Mouse (Mus musculus) heart, embryonic 11.5 days (tissue): ENCODE data around the gene Tmed8. TPM values are rescaled to one million over a fixed set of nuclear protein-coding genes. Genes with fewer than 3 reads are reported as not detected.

Experiments
- ATAC-seq: fragments of 200-750 bp; cut with Nextera tagmentation; replicated peaks from 2 replicates; pipeline ENCODE4 v1.8.0; 2017; ENCODE audit warnings: moderate library complexity; ENCODE audit not compliant: insufficient number of reproducible peaks, low FRiP score, low TSS enrichment
- H3K27ac ChIP-seq: fragments of 300-500 bp; sonication (generic); 2 replicates; pipeline ENCODE4 v1.5.1; 2014; ENCODE audit warnings: mild to moderate bottlenecking, low read depth, low read length
- H3K27me3 ChIP-seq: fragments of 300-500 bp; sonication (generic); 2 replicates; pipeline ENCODE4 v1.6.1; 2014; ENCODE audit warnings: mild to moderate bottlenecking, low read length, mixed read lengths; ENCODE audit not compliant: control insufficient read depth, insufficient read depth
- H3K36me3 ChIP-seq: fragments of 300-500 bp; sonication (generic); 2 replicates; pipeline ENCODE4 v1.6.1; 2014; ENCODE audit warnings: mild to moderate bottlenecking, low read length, moderate library complexity, mixed read lengths; ENCODE audit not compliant: control insufficient read depth, insufficient read depth
- H3K4me1 ChIP-seq: fragments of 300-500 bp; sonication (generic); 2 replicates; pipeline ENCODE4 v1.6.1; 2014; ENCODE audit warnings: low read length; ENCODE audit not compliant: control insufficient read depth, insufficient read depth
- H3K4me2 ChIP-seq: fragments of 300-500 bp; sonication (generic); 2 replicates; pipeline ENCODE4 v1.6.1; 2014; ENCODE audit warnings: mild to moderate bottlenecking, moderate library complexity
- H3K4me3 ChIP-seq: fragments of 300-500 bp; sonication (generic); 2 replicates; pipeline ENCODE4 v1.5.1; 2014; ENCODE audit warnings: low read depth, low read length
- H3K9ac ChIP-seq: fragments of 300-500 bp; sonication (generic); 2 replicates; pipeline ENCODE4 v1.6.1; 2014; ENCODE audit warnings: mild to moderate bottlenecking, low read depth, low read length, moderate library complexity
- H3K9me3 ChIP-seq: fragments of 300-500 bp; sonication (generic); replicated peaks from 2 replicates; pipeline ENCODE4 v1.6.1; 2016; ENCODE audit warnings: low read length; ENCODE audit not compliant: control insufficient read depth
- WGBS: fragments of 180-500 bp; shearing (Covaris S2); extraction: QIAGEN DNeasy Blood & Tissue Kit; methylation state at CpG from one replicate; pipeline ENCODE4 v1.1.7; 2014; ENCODE audit not compliant: insufficient replicate concordance; 5-methylcytosine and 5-hydroxymethylcytosine counted together
- polyA plus RNA-seq: library from polyadenylated mRNA; unstranded; fragments of >200 nt; fragmentation: Nextera tagmentation; extraction: Ambion mirVana; gene quantifications from 2 replicates; pipeline ENCODE4 v1.2.1, GENCODE M21; 2014

Tmed8 gene
- polyA plus RNA-seq, 1 experiment from 2014 or later, result 2.1 TPM

DNA sequence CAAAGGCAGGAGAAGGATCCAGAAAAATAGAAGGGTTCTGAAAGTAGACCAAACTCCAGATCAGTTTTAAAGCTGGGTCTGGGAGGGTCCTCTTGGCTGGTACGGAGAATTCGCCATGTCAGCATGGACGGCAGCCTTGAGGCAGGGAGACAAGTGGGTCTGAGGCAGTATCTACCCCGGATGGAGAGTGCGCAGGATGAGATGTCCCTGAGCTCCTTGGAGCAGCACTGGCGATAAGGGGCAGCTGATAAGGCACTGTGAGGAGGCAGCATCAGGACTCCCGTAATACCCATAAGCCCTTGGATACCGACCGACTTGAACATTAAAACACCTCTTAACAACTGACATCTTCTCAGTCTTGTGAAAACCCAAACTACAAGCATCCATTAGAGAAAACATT, 67.5 kb downstream of the Tmed8 start:
- ATAC-seq, result no peak
- Histone ChIP-seq H3K36me3 (no peaks in the 10 kb centered on the region; the same call in 1 of the 2 replicates), H3K9me3 (no peaks in the 10 kb centered on the region), H3K27me3 (no peaks in the 10 kb centered on the region), H3K4me2 (no peak overlapping the region), H3K4me1 (peaks cover 10% of the 10 kb centered on the region; the same call in 1 of the 2 replicates), H3K27ac (no peak overlapping the region), H3K9ac (no peak overlapping the region), H3K4me3 (no peak overlapping the region)
- 52% methylated on average over 9 of the region's 9 CpGs for WGBS

DNA sequence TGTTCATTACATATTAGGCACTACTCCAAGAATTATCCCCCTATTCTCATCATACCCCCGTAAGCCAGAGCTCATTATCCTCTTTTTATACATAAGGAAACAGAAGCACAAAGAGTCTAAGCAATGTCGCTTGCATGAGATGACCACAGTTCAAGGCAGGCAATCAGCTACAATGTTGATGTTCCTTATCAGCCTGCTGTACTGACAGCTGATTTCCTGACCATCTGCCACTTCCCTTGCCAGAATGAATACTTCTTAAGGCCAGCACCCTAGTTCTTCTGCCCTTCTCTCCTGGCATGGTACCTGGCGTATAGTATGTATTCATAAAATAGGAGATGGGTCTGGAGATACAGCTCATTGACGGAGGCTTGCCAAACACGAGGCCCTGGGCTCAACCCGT, 68.0 kb downstream of the Tmed8 start:
- ATAC-seq, result no peak
- H3K36me3 ChIP-seq, result no peaks in the 10 kb centered on the region; the same call in 1 of the 2 replicates

DNA sequence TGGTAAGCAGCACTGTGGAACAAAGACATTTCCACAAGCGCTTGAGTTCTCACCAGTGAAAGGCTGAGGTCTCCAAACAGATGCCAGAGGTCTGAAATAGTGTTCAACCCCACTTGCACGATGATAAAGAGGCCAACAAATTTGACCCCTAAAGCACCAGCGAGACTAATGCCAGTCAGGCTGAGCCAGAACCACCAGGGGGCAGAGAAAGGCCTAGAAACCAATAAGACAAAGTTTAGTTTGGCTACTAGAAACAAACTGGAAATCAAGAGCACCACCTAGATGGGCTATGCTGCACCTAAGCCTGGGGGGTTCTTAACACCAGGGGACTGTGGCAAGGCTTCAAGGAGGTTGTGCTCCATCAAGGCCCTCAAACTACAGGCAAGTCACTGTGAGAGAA, 68.6 kb downstream of the Tmed8 start:
- no peak for ATAC-seq
- H3K9me3 ChIP-seq, result no peaks in the 10 kb centered on the region
- no peak overlapping the region for H3K27ac ChIP-seq
- H3K36me3 ChIP-seq, result no peaks in the 10 kb centered on the region; the same call in 1 of the 2 replicates
- no peaks in the 10 kb centered on the region for H3K27me3 ChIP-seq
- no peak overlapping the region for H3K4me2 ChIP-seq
- WGBS, result 47% methylated on average over 3 of the region's 3 CpGs
- no peak overlapping the region for H3K4me3 ChIP-seq
- peaks cover 10% of the 10 kb centered on the region; the same call in 1 of the 2 replicates for H3K4me1 ChIP-seq
- H3K9ac ChIP-seq, result no peak overlapping the region

More for the DNA sequence above, 68.0 kb downstream of the Tmed8 start:
- H3K4me3 ChIP-seq, result no peak overlapping the region
- H3K27ac ChIP-seq, result no peak overlapping the region
- peaks cover 10% of the 10 kb centered on the region; the same call in 1 of the 2 replicates for H3K4me1 ChIP-seq
- WGBS, result 77% methylated on average over 6 of the region's 6 CpGs
- H3K9ac ChIP-seq, result no peak overlapping the region
- no peaks in the 10 kb centered on the region for H3K9me3 ChIP-seq
- H3K4me2 ChIP-seq, result no peak overlapping the region
- H3K27me3 ChIP-seq, result no peaks in the 10 kb centered on the region

DNA sequence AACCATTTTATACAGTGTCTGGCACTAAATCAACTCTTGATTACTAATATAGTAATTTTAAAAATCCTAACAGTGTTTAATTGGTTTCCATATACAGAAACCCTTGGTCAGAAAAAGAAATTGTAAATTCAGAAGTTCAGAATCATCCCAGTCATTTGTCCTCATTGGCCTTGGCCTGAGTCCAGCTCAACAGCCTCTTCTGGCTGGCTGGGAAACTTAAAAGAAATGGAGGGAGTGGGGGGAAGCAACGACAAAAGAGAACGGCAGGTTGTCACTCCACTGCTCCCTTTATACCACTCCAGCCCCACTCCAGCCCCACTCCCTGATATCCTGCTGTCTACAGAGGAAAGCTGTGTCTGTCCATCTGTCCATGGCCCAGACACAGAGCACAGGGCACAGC, 69.1 kb downstream of the Tmed8 start:
- Histone ChIP-seq H3K4me2 (no peak overlapping the region), H3K27me3 (no peaks in the 10 kb centered on the region), H3K4me1 (peaks cover 10% of the 10 kb centered on the region; the same call in 1 of the 2 replicates), H3K27ac (no peak overlapping the region), H3K4me3 (no peak overlapping the region), H3K9me3 (no peaks in the 10 kb centered on the region), H3K9ac (no peak overlapping the region), H3K36me3 (no peaks in the 10 kb centered on the region; the same call in 1 of the 2 replicates)
- no peak for ATAC-seq
- WGBS, result 92% methylated on average over 2 of the region's 2 CpGs

DNA sequence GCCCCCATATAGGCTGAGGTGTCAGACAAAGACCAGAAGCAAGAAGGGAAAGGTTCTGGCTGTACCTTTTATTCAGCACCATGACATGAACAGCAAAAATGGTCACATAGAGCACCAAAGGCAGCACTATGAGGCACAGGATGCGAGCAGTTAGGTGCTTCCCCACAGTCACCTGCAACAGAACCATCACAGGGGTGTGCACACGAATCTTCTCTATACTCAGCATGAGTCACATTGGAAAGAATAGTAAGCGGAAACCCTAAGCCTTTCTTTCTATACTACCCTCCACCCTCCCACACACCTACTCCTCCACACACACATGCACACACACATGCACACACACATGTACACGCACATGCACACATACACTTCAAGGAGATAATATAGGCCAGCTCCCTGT, 70.0 kb downstream of the Tmed8 start:
- no peaks in the 10 kb centered on the region for H3K9me3 ChIP-seq
- 84% methylated on average over 4 of the region's 4 CpGs for WGBS
- peaks cover 10% of the 10 kb centered on the region; the same call in 1 of the 2 replicates for H3K4me1 ChIP-seq
- H3K4me3 ChIP-seq, result no peak overlapping the region
- H3K36me3 ChIP-seq, result no peaks in the 10 kb centered on the region; the same call in 1 of the 2 replicates
- H3K27me3 ChIP-seq, result no peaks in the 10 kb centered on the region
- H3K9ac ChIP-seq, result no peak overlapping the region
- no peak overlapping the region for H3K27ac ChIP-seq
- H3K4me2 ChIP-seq, result no peak overlapping the region
- no peak for ATAC-seq

DNA sequence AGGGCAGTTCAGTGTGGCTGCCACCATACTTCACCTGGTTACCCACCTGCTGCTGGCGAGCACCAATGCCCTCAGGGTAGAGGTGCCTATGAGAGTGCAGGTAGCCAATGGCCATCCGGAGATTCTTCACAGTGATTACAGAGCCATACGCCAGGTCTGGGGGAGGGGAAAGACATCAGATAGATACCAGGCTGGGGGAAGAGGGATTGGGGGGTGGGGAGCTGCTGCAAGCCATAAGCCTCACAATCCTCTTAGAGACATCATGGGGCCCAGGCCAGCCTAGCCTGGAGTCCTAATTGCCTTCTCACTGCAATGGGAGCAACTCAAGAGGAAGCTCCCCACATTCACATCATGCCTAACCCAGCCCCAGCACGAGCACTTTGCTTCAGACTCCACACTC, 73.0 kb downstream of the Tmed8 start:
- H3K36me3 ChIP-seq, result peaks cover 14% of the 10 kb centered on the region
- no peak overlapping the region for H3K4me3 ChIP-seq
- no peaks in the 10 kb centered on the region for H3K27me3 ChIP-seq
- WGBS, result 73% methylated on average over 4 of the region's 4 CpGs
- no peaks in the 10 kb centered on the region for H3K9me3 ChIP-seq
- ATAC-seq, result no peak
- peaks cover 6% of the 10 kb centered on the region; the same call in 1 of the 2 replicates for H3K4me1 ChIP-seq
- H3K9ac ChIP-seq, result no peak overlapping the region
- H3K27ac ChIP-seq, result no peak overlapping the region
- H3K4me2 ChIP-seq, result no peak overlapping the region

DNA sequence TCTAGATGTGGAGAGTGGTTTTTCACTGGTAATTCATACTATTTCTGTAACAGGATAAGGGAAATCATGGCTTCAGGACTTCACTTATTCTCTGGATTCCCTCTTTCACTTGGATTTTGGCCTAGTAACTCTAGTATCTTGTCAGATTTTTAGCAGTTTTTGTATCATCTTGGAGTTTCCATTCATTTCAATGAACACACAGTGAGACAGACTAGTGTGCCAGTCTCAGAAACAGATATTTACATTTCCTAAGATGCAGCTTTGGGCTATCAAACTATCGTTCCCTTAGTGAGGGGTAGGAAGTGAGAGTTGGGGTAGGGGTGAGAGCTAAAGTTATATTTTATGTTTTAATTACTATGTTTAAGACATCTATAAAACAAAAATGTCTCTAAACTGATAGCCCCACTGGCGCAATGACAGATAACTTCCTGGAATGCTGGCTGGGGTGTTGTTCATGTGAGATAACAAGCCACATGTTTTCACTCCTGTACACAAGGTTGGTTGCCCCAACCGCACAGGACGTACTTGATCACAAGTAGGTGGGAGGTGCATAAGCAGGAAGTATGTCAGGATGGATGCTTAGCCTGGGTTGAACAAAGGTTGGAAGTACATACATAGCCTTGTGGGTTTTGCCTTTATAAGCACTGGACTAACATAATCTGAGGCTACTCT, 78.2 kb downstream of the Tmed8 start:
- Histone ChIP-seq H3K4me2 (no peak overlapping the region), H3K27ac (no peak overlapping the region), H3K27me3 (no peaks in the 10 kb centered on the region), H3K36me3 (peaks cover 16% of the 10 kb centered on the region), H3K4me1 (no peaks in the 10 kb centered on the region), H3K9ac (no peak overlapping the region), H3K9me3 (no peaks in the 10 kb centered on the region), H3K4me3 (no peak overlapping the region)
- no peak for ATAC-seq
- 76% methylated on average over 4 of the region's 4 CpGs for WGBS
